Comparison of ENCODE assay signal across 19 mouse cellular contexts in the genomic region with DNA sequence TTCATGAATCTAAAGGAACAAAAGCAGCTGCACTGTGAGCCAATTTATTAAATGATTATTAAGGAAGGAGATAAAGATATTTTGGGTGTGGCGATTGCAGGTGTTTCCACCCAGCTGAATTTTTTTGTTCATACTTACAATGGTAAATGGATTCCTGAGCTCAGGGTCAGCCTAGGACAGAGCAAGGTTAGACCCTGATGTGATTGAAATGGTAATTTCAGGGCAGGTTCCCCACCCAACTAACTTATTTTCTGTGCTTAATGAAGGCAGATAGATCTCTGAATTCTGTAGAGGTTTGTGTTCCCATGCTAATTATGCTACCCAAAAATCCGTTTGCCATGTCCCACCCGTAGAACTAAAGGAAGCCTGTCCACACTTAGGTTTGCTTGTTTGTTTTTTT.
A peak's percentile ranks its signal among the peaks of the same experiment; 100 is the strongest.
DNase-seq lines count a peak whose midpoint lies in the region.
"Had no signal": no experiment of that assay in that cellular context is flagged by ENCODE, and none has a peak within 500 bp of the region (broad histone marks: within the 10 kb centered on the region; RNA-seq: fewer than 3 reads in every experiment).

No protein-coding gene starts in this region.

- DNase-seq in ES-CJ7 (ENCODE audit: low read depth, low spot score) (peak; percentile 66), R1 (ENCODE audit: low read depth, low spot score) (peak; percentile 75), ZHBTc4 (ENCODE audit: low read depth, low spot score) (peak; percentile 46)
- DNase-seq in right cerebral cortex, adult 2 months (ENCODE audit: low spot score in 2 of 2), result no peak
- DNase-seq in B cell, adult 2 months, result no peak
- no peak for DNase-seq in urinary bladder, postnatal 25 days (ENCODE audit: low spot score)
- DNase-seq: adrenal gland, adult 2 months; adrenal gland, adult 8-10 months; adrenal gland, postnatal 10 days; adrenal gland, postnatal 14 days; adrenal gland, postnatal 25 days; adrenal gland, postnatal 36 days; cerebellum, adult 11 months; cerebellum, adult 11-12 months; cerebellum, adult 18-20 months; cerebellum, adult 2 months; cerebellum, adult 8-10 months; cerebellum, adult 9-10 months; cerebellum, adult 9-11 months had no signal

Comparison
In these comparisons a context has a peak if more than half of its experiments do, and no peak if none do; other contexts are left out.
1. DNase-seq: peak in ES-CJ7 (single experiment), R1 (single experiment) and ZHBTc4 (single experiment); none in right cerebral cortex, adult 2 months (0 of 2), B cell, adult 2 months (0 of 2) and urinary bladder, postnatal 25 days (single experiment).